Comparison of ENCODE assay signal across 9 mouse cellular contexts in the genomic region with DNA sequence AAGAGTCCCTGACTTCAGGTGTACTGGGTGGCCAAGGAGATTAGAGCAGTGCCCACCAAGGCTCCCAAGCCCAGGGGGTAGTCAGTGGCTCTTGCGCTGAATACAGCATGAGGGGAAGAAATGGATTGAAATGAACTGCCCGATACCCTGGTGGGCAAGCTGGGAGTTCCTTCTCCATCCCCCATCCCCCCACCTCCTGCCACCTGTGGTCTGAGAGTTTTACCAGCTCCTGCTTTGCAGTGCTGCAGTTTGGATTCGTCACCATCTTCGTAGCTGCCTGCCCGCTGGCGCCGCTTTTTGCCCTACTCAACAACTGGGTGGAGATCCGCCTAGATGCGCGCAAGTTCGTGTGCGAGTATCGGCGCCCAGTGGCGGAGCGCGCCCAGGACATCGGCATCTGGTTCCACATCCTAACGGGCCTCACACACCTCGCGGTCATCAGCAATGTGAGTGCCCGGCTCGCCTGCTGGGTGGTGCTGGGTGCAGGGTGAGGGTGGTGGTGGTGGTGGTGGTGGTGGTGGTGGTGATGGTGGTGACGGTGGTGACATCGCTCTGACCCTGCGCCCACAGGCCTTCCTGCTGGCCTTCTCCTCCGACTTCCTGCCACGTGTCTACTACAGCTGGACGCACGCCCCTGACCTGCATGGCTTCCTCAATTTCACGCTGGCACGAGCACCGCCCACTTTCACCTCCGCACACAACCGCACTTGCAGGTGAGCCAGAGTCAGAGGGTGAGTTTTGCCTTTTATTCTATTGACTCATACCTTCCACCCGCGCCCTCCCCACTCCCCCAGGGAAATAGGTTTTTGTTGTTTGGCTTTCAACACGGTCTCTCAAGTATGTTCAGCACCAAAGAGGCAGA. TPM values are rescaled to one million over a fixed set of nuclear protein-coding genes. Genes with fewer than 3 reads are reported as not detected.
DNase-seq lines count a peak whose midpoint lies in the region; ATAC-seq and TF ChIP-seq lines count a peak whose summit lies in the region.
"Had no signal": no experiment of that assay in that cellular context is flagged by ENCODE, and none has a peak within 500 bp of the region (broad histone marks: within the 10 kb centered on the region; RNA-seq: fewer than 3 reads in every experiment).

No protein-coding gene starts in this region.

- no peaks in the 10 kb centered on the region for H3K27me3 ChIP-seq in embryonic facial prominence, embryonic 14.5 days (replicated peaks; ENCODE audit: control insufficient read depth, insufficient read depth, low read length)
- H3K27me3 ChIP-seq in stomach, postnatal 0 days (ENCODE audit: control insufficient read depth, insufficient read depth, low read length): no peaks in the 10 kb centered on the region

- 19% methylated on average over 32 of the region's 38 CpGs for WGBS in embryonic facial prominence, embryonic 14.5 days
- WGBS in stomach, postnatal 0 days: 14% methylated on average over 38 of the region's 38 CpGs

- TF ChIP-seq CTCF in stomach, postnatal 0 days (IDR thresholded peaks at IDR 0.05; ENCODE audit: low read depth): peak; percentile 27; the same call in 1 of the 2 replicates

- H3K36me3 ChIP-seq in embryonic facial prominence, embryonic 14.5 days (ENCODE audit: control insufficient read depth, insufficient read depth, low read length): peaks cover 8% of the 10 kb centered on the region
- peaks cover 1% of the 10 kb centered on the region; the same call in 1 of the 2 replicates for H3K36me3 ChIP-seq in stomach, postnatal 0 days (ENCODE audit: control insufficient read depth, insufficient read depth, low read length)

- TF ChIP-seq EP300 in stomach, postnatal 0 days (optimal IDR thresholded peaks at IDR 0.05): no peak

- peak overlapping the region; percentile 39 for H3K9ac ChIP-seq in embryonic facial prominence, embryonic 14.5 days (ENCODE audit: low read depth, low read length)
- H3K9ac ChIP-seq in stomach, postnatal 0 days (ENCODE audit: low read length): 0 out of 2 replicates have a peak overlapping the region, but pooled peaks have one; percentile 23

- H3K9me3 ChIP-seq in embryonic facial prominence, embryonic 14.5 days (ENCODE audit: control insufficient read depth, low read length): no peaks in the 10 kb centered on the region
- no peaks in the 10 kb centered on the region for H3K9me3 ChIP-seq in stomach, postnatal 0 days (ENCODE audit: control insufficient read depth, low read length)

- H3K4me2 ChIP-seq in embryonic facial prominence, embryonic 14.5 days (ENCODE audit: low read depth, low read length): peak overlapping the region; percentile 54
- peak overlapping the region; percentile 44 for H3K4me2 ChIP-seq in stomach, postnatal 0 days (replicated peaks; ENCODE audit: low read depth)

- ATAC-seq in embryonic facial prominence, embryonic 14.5 days (ENCODE audit: low read depth): no peak
- ATAC-seq in megakaryocyte progenitor cell, adult 5-6 weeks (replicated peaks; ENCODE audit: poor library complexity): peak; percentile 61
- ATAC-seq in stomach, postnatal 0 days (ENCODE audit: low FRiP score, low TSS enrichment): peak; percentile 58

- H3K4me3 ChIP-seq in embryonic facial prominence, embryonic 14.5 days (ENCODE audit: low read depth, low read length): peak overlapping the region; percentile 26
- 0 out of 2 replicates have a peak overlapping the region, but pooled peaks have one; percentile 6 for H3K4me3 ChIP-seq in stomach, postnatal 0 days (ENCODE audit: low read depth, low read length)

- DNase-seq in adrenal gland, postnatal 10 days: peak; percentile 21
- no peak for DNase-seq in adrenal gland, adult 2 months
- peak; percentile 16 for DNase-seq in 416B (ENCODE audit: low read depth)
- peak; percentile 7 for DNase-seq in embryonic facial prominence, embryonic 14.5 days (ENCODE audit: low spot score)
- peak; percentile 18 for DNase-seq in kidney, postnatal 10 days
- DNase-seq in stomach, postnatal 0 days (ENCODE audit: low spot score): peak; percentile 54
- no peak for DNase-seq in layer of hippocampus, postnatal 14 days (ENCODE audit: low spot score in 2 of 2)

- no peaks in the 10 kb centered on the region for H3K4me1 ChIP-seq in embryonic facial prominence, embryonic 14.5 days (ENCODE audit: control insufficient read depth, insufficient read depth, low read length)
- H3K4me1 ChIP-seq in stomach, postnatal 0 days (replicated peaks; ENCODE audit: control insufficient read depth, insufficient read depth): no peaks in the 10 kb centered on the region

- H3K27ac ChIP-seq in embryonic facial prominence, embryonic 14.5 days (replicated peaks; ENCODE audit: low read depth, low read length): no peak overlapping the region
- no peak overlapping the region for H3K27ac ChIP-seq in stomach, postnatal 0 days (replicated peaks)

RNA-seq across cellular contexts. Expression of gene Ano7, which starts 27.7 kb away (rescaled TPM):
- total RNA-seq in adrenal gland, postnatal 10 days (2021): not detected
- total RNA-seq in adrenal gland, adult 2 months (2021): not detected
- 0.07 and 0.21 TPM in 2 replicates for polyA plus RNA-seq in adrenal gland, adult 2 months (2012; rRNA removed)
- 0.85 and 1.6 TPM in 2 replicates for polyA plus RNA-seq in embryonic facial prominence, embryonic 14.5 days (2014; fragmentation: Nextera tagmentation; extraction: Ambion mirVana)
- 0.05 and 1.1 TPM in 2 replicates for total RNA-seq in megakaryocyte progenitor cell, adult 5-6 weeks (2015)
- 0.33 TPM in 1 of 2 replicates, not detected in the other for total RNA-seq in megakaryocyte progenitor cell, adult 5-6 weeks (2017)
- 3.7 and 4.8 TPM in 2 replicates for polyA plus RNA-seq in stomach, postnatal 0 days (2015; fragmentation: Nextera tagmentation; extraction: Ambion mirVana)
- under 1 TPM; 0.10 to 0.37 TPM for total RNA-seq in layer of hippocampus, postnatal 14 days (2021)
- total RNA-seq: heart, postnatal 10 days had no signal

RNA-seq across cellular contexts. Expression of gene Pask, which starts 58.1 kb away (rescaled TPM):
- 1 to 10 TPM; 6.1 to 6.5 TPM for total RNA-seq in adrenal gland, postnatal 10 days (2021)
- total RNA-seq in adrenal gland, adult 2 months (2021): 1 to 10 TPM; 2.3 to 5.9 TPM
- polyA plus RNA-seq in adrenal gland, adult 2 months (2012; rRNA removed): 0.85 and 1.7 TPM in 2 replicates
- polyA plus RNA-seq in embryonic facial prominence, embryonic 14.5 days (2014; fragmentation: Nextera tagmentation; extraction: Ambion mirVana): 11.3 and 12.8 TPM in 2 replicates
- total RNA-seq in megakaryocyte progenitor cell, adult 5-6 weeks (2015): 11.1 and 13.8 TPM in 2 replicates
- 10.4 and 12.6 TPM in 2 replicates for total RNA-seq in megakaryocyte progenitor cell, adult 5-6 weeks (2017)
- polyA plus RNA-seq in stomach, postnatal 0 days (2015; fragmentation: Nextera tagmentation; extraction: Ambion mirVana): 2.2 and 2.6 TPM in 2 replicates
- total RNA-seq in layer of hippocampus, postnatal 14 days (2021): 1 to 10 TPM; 5.2 to 6.7 TPM

RNA-seq across cellular contexts. Expression of gene Ppp1r7, which starts 58.8 kb away (rescaled TPM):
- 10 to 100 TPM; 25.1 to 28.9 TPM for total RNA-seq in adrenal gland, postnatal 10 days (2021)
- total RNA-seq in adrenal gland, adult 2 months (2021): 10 to 100 TPM; 18.2 to 24.0 TPM
- polyA plus RNA-seq in adrenal gland, adult 2 months (2012; rRNA removed): 2.2 and 2.5 TPM in 2 replicates
- polyA plus RNA-seq in embryonic facial prominence, embryonic 14.5 days (2014; fragmentation: Nextera tagmentation; extraction: Ambion mirVana): 46.9 and 47.9 TPM in 2 replicates
- total RNA-seq in megakaryocyte progenitor cell, adult 5-6 weeks (2015): 27.1 and 43.2 TPM in 2 replicates
- total RNA-seq in megakaryocyte progenitor cell, adult 5-6 weeks (2017): 16.0 and 26.1 TPM in 2 replicates
- polyA plus RNA-seq in stomach, postnatal 0 days (2015; fragmentation: Nextera tagmentation; extraction: Ambion mirVana): 37.8 and 38.5 TPM in 2 replicates
- total RNA-seq in layer of hippocampus, postnatal 14 days (2021): 10 to 100 TPM; 57.5 to 64.3 TPM

Comparison
In these comparisons a context has a peak if more than half of its experiments do, and no peak if none do; other contexts are left out.
1. DNase-seq: peak in adrenal gland, postnatal 10 days (single experiment), 416B (single experiment), embryonic facial prominence, embryonic 14.5 days (single experiment), kidney, postnatal 10 days (single experiment) and stomach, postnatal 0 days (single experiment); none in adrenal gland, adult 2 months (single experiment) and layer of hippocampus, postnatal 14 days (0 of 2).